Mouse (Mus musculus): ENCODE results near the gene Pkd1l2.

GRCm38 (mm10) chr8:117079652-117080051 lies 2.6 kb downstream of the Pkd1l2 start:
- TF ChIP-seq CTCF (IDR thresholded peaks at IDR 0.05; ENCODE audit: low read depth): no peak
- TF ChIP-seq EP300 (IDR thresholded peaks at IDR 0.05; ENCODE audit: low read depth): no peak
